Mouse (Mus musculus) stomach, postnatal 0 days (tissue): ENCODE results near the gene Cxadr.

Experiments used
- CTCF ChIP-seq: IDR thresholded peaks from 2 replicates; pipeline ENCODE4 v1.5.1; 2016; ENCODE audit warnings: antibody characterized with exemption, low read depth, mild to moderate bottlenecking, moderate library complexity
- EP300 ChIP-seq: optimal IDR thresholded peaks from 2 replicates; pipeline ENCODE3; 2016; ENCODE audit warnings: antibody characterized with exemption

DNA sequence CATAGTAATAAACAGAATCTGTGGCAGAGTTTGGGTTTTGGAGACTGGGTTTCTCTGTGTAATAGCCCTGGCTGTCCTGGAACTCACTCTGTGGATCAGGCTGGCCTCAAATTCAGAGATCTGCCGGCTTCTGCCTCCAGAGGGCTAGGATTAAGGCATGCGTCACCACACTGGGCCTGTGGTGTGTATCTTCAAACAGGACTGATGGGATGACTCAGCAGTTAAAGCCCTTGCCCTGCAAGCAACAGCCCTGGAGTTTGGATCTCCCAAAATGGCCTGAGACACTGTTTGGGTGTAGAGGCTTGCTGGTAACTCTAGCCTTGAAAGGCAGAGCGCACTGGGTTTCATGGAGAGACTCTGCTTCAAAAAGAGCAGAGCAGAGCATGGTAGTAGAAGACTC is 98.1 kb downstream of the Cxadr start:
- TF ChIP-seq CTCF (no peak), EP300 (no peak)
